Mouse (Mus musculus) kidney, adult 18-20 months (tissue): ENCODE measurements around the gene Manf.

Experiments used
- DNase-seq: peaks from one replicate; pipeline ENCODE4 v3.0.0; 2021

The Manf gene

GRCm38 (mm10) chr9:106884306-106884705, 7.5 kb downstream of the Manf start:
- no peak for DNase-seq

GRCm38 (mm10) chr9:106883085-106883484, 8.7 kb downstream of the Manf start:
- no peak for DNase-seq

GRCm38 (mm10) chr9:106882176-106882575, 9.6 kb downstream of the Manf start:
- DNase-seq, result no peak

GRCm38 (mm10) chr9:106881071-106881755, 10.6 kb downstream of the Manf start:
- DNase-seq, result no peak

GRCm38 (mm10) chr9:106879471-106879870, 12.3 kb downstream of the Manf start:
- no peak for DNase-seq

GRCm38 (mm10) chr9:106876666-106877065, 15.1 kb downstream of the Manf start:
- no peak for DNase-seq

- DNase-seq, result no peak
Observed at GRCm38 (mm10) chr9:106874216-106874615, 17.6 kb downstream of the Manf start.

GRCm38 (mm10) chr9:106858036-106858435, 33.7 kb downstream of the Manf start:
- DNase-seq, result no peak

- no peak for DNase-seq
Observed at GRCm38 (mm10) chr9:106856664-106857063, 35.1 kb downstream of the Manf start.

GRCm38 (mm10) chr9:106842800-106843199, 49.0 kb downstream of the Manf start:
- no peak for DNase-seq

GRCm38 (mm10) chr9:106840569-106840968, 51.2 kb downstream of the Manf start:
- no peak for DNase-seq

GRCm38 (mm10) chr9:106822381-106823104, 69.2 kb downstream of the Manf start:
- DNase-seq, result peak; percentile 92

GRCm38 (mm10) chr9:106821618-106822380, 70.0 kb downstream of the Manf start, which contains the start of gene Dcaf1:
Gene Dcaf1, plus strand, starts transcription at chr9:106821874.
- peak; percentile 89 for DNase-seq

GRCm38 (mm10) chr9:106821050-106821617, 70.6 kb downstream of the Manf start:
- no peak for DNase-seq

- peak; percentile 14 for DNase-seq
Observed at GRCm38 (mm10) chr9:106819201-106819600, 72.6 kb downstream of the Manf start.

GRCm38 (mm10) chr9:106818191-106818590, 73.6 kb downstream of the Manf start:
- no peak for DNase-seq

- no peak for DNase-seq
Observed at GRCm38 (mm10) chr9:106806503-106806902, 85.3 kb downstream of the Manf start.

- peak; percentile 52 for DNase-seq
Observed at GRCm38 (mm10) chr9:106790831-106791230, 100.9 kb downstream of the Manf start.

- no peak for DNase-seq
Observed at GRCm38 (mm10) chr9:106789363-106789762, 102.4 kb downstream of the Manf start.

GRCm38 (mm10) chr9:106788812-106789321, 102.9 kb downstream of the Manf start, which contains the start of gene Rad54l2:
Gene Rad54l2, minus strand, starts transcription at chr9:106789194.
- peak; percentile 92 for DNase-seq
